Mouse (Mus musculus): ENCODE data around the gene Drd2. TPM values are rescaled to one million over a fixed set of nuclear protein-coding genes. Genes with fewer than 3 reads are reported as not detected.

The Drd2 gene
- polyA plus RNA-seq, 1 experiment from 2014 or later = 1.4 TPM

Other genes with a start within 250 kb of the Drd2 start
- not detected in 2 replicates for gene Gm4894, start 90.1 kb upstream of the Drd2 start, polyA plus RNA-seq (2014; fragmentation: Nextera tagmentation; extraction: Ambion mirVana)
- 0.14 TPM in 1 of 2 replicates, not detected in the other for gene Ankk1, start 86.4 kb downstream of the Drd2 start, polyA plus RNA-seq (2014; fragmentation: Nextera tagmentation; extraction: Ambion mirVana)
- gene Ttc12, start 145.6 kb downstream of the Drd2 start, polyA plus RNA-seq (2014; fragmentation: Nextera tagmentation; extraction: Ambion mirVana) = 0.98 and 1.0 TPM in 2 replicates

All from forebrain, embryonic 14.5 days (tissue).